Mouse (Mus musculus): Measurements from ENCODE around the gene Eya3. TPM values are rescaled to one million over a fixed set of nuclear protein-coding genes. Genes with fewer than 3 reads are reported as not detected.

Gene Eya3
- total and polyA plus RNA-seq, 3 experiments: 24.4 to 50.0 (median 31.0) TPM

DNA sequence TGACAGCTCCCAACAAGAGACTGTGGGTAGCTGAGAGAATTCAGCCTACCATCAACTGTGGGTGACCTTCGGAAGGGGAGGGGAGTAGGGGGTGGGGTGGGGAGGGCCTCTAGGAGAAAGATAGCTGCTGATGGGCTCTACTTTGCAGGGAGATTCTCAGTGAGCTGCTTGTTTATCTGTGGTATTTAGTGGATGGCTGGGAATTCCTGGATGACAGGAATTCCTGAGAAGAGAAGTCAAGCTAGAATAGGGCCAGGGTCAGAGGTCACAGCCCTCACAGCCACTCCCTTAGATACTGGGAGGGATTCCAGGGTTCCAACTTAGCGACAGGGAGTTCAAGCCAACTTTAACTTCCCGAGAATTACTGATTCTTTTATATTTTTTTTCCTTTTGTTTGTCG, 44.6 kb upstream of the Eya3 start:
- Histone ChIP-seq H3K9ac (ENCODE audit: insufficient read depth, low read depth) (no peak overlapping the region), H3K27me3 (replicated peaks) (no peaks in the 10 kb centered on the region), H3K4me3 (replicated peaks in 1 of 3; ENCODE audit: low read depth in 2 of 3, low read length in 2 of 3, poor library complexity in 1 of 3) (no peak overlapping the region), H3K4me1 (ENCODE audit: control insufficient read depth in 1 of 2, insufficient read depth in 2 of 2) (peaks cover 0 to 41% of the 10 kb centered on the region in 2 experiments; a peak in 2 of 4 replicates), H3K36me3 (replicated peaks in 1 of 2; ENCODE audit: control insufficient read depth in 1 of 2, insufficient read depth in 1 of 2, low read length in 1 of 2) (no peaks in the 10 kb centered on the region), H3K79me2 (replicated peaks; ENCODE audit: control insufficient read depth, extremely low read depth, insufficient read depth, poor library complexity, severe bottlenecking) (no peaks in the 10 kb centered on the region), H3K4me2 (ENCODE audit: insufficient read depth, low read depth, poor library complexity, severe bottlenecking) (no peak overlapping the region), H3K9me3 (replicated peaks; ENCODE audit: low read length) (peaks cover 2% of the 10 kb centered on the region), H3K27ac (ENCODE audit: insufficient read depth, low read depth) (no peak overlapping the region)
- no peak for TF ChIP-seq E2F4 (IDR thresholded peaks at IDR 0.05; ENCODE audit: insufficient replicate concordance, low read depth, low read length)
- no peak for TF ChIP-seq NRF1 (IDR thresholded peaks at IDR 0.05; ENCODE audit: low read depth, low read length)
- no peak for TF ChIP-seq ELF1 (IDR thresholded peaks at IDR 0.05; ENCODE audit: low read depth, low read length)
- TF ChIP-seq PAX5 (IDR thresholded peaks at IDR 0.05; ENCODE audit: low read length): no peak
- TF ChIP-seq MAZ (IDR thresholded peaks at IDR 0.05; ENCODE audit: low read depth, low read length): no peak
- no peak for TF ChIP-seq MAFK (IDR thresholded peaks at IDR 0.05; ENCODE audit: insufficient replicate concordance, low read length)
- no peak for TF ChIP-seq IRF4 (IDR thresholded peaks at IDR 0.05; ENCODE audit: low read depth, low read length)
- TF ChIP-seq ZNF384 (IDR thresholded peaks at IDR 0.05; ENCODE audit: low read depth, low read length): no peak
- no peak for TF ChIP-seq POLR2A (IDR thresholded peaks at IDR 0.05; ENCODE audit: low read depth, low read length)
- no peak for TF ChIP-seq TBP (conservative IDR thresholded peaks at IDR 0.05; ENCODE audit: low read depth, low read length)
- TF ChIP-seq EP300 (IDR thresholded peaks at IDR 0.05; ENCODE audit: low read length): no peak
- TF ChIP-seq RAD21 (IDR thresholded peaks at IDR 0.05; ENCODE audit: low read depth, low read length): no peak
- no peak for TF ChIP-seq POLR2AphosphoS2 (IDR thresholded peaks at IDR 0.05; ENCODE audit: low read depth, low read length)
- no peak for TF ChIP-seq TCF12 (IDR thresholded peaks at IDR 0.05; ENCODE audit: low read depth, low read length)
- TF ChIP-seq MAX (IDR thresholded peaks at IDR 0.05; ENCODE audit: low read length): no peak
- in situ Hi-C loops (cut with MboI; ENCODE audit: low pct_ligation_motif_present, low pct_unique_long_range_greater_than_20kb, low sequenced_read_pairs) (no loop called here), dilution Hi-C loops (cut with MboI; ENCODE audit: extremely low pct_ligation_motif_present, extremely low pct_unique_long_range_greater_than_20kb, low sequenced_read_pairs) (no loop called here)
- DNase-seq (ENCODE audit: extremely low read depth): no peak

DNA sequence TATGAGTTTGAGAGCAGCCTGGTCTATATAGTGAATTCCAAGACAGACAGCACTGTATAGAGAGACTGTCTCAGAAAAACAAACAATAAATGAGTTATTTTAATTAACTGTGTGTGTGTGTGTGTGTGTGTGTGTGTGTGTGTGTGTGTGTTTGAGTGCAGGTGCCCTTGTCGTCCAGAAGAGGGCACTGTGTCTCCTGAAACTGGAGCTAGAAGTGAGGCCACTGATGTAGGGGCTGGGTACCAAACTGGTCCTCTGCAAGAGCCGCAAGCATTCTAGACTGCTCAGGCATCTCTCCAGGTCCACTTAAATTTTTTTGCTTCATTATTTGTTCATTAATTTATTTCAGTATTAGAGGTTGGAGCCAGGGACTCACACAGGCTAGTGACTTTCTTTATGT, 39.9 kb upstream of the Eya3 start:
- Histone ChIP-seq H3K27ac (ENCODE audit: insufficient read depth, low read depth) (no peak overlapping the region), H3K79me2 (replicated peaks; ENCODE audit: control insufficient read depth, extremely low read depth, insufficient read depth, poor library complexity, severe bottlenecking) (no peaks in the 10 kb centered on the region), H3K4me1 (ENCODE audit: control insufficient read depth in 1 of 2, insufficient read depth in 2 of 2) (peaks cover 0 to 23% of the 10 kb centered on the region in 2 experiments; a peak in 2 of 4 replicates), H3K9me3 (replicated peaks; ENCODE audit: low read length) (peaks cover 2% of the 10 kb centered on the region), H3K9ac (ENCODE audit: insufficient read depth, low read depth) (no peak overlapping the region), H3K27me3 (replicated peaks) (no peaks in the 10 kb centered on the region), H3K4me3 (replicated peaks in 1 of 3; ENCODE audit: low read depth in 2 of 3, low read length in 2 of 3, poor library complexity in 1 of 3) (no peak overlapping the region), H3K4me2 (ENCODE audit: insufficient read depth, low read depth, poor library complexity, severe bottlenecking) (no peak overlapping the region), H3K36me3 (replicated peaks in 1 of 2; ENCODE audit: control insufficient read depth in 1 of 2, insufficient read depth in 1 of 2, low read length in 1 of 2) (no peaks in the 10 kb centered on the region)
- in situ Hi-C loops (cut with MboI; ENCODE audit: low pct_ligation_motif_present, low pct_unique_long_range_greater_than_20kb, low sequenced_read_pairs) (no loop called here), dilution Hi-C loops (cut with MboI; ENCODE audit: extremely low pct_ligation_motif_present, extremely low pct_unique_long_range_greater_than_20kb, low sequenced_read_pairs) (no loop called here)
- DNase-seq (ENCODE audit: extremely low read depth): no peak
- no peak for TF ChIP-seq UBTF (IDR thresholded peaks at IDR 0.05; ENCODE audit: low read depth, low read length)
- no peak for TF ChIP-seq MYC (IDR thresholded peaks at IDR 0.05; ENCODE audit: low read depth, low read length)
- TF ChIP-seq EP300 (IDR thresholded peaks at IDR 0.05; ENCODE audit: low read length): no peak
- no peak for TF ChIP-seq MAX (IDR thresholded peaks at IDR 0.05; ENCODE audit: low read length)
- TF ChIP-seq CHD2 (IDR thresholded peaks at IDR 0.05; ENCODE audit: low read length): no peak
- TF ChIP-seq MXI1 (IDR thresholded peaks at IDR 0.05; ENCODE audit: low read depth, low read length): no peak
- TF ChIP-seq ETS1 (conservative IDR thresholded peaks at IDR 0.05; ENCODE audit: low read depth, low read length): no peak
- TF ChIP-seq ZNF384 (IDR thresholded peaks at IDR 0.05; ENCODE audit: low read depth, low read length): no peak
- no peak for TF ChIP-seq NELFE (IDR thresholded peaks at IDR 0.05; ENCODE audit: low read depth, low read length)
- no peak for TF ChIP-seq GABPA (IDR thresholded peaks at IDR 0.05; ENCODE audit: insufficient replicate concordance, low read depth, low read length)
- no peak for TF ChIP-seq POLR2AphosphoS2 (IDR thresholded peaks at IDR 0.05; ENCODE audit: low read depth, low read length)
- no peak for TF ChIP-seq ELF1 (IDR thresholded peaks at IDR 0.05; ENCODE audit: low read depth, low read length)
- TF ChIP-seq PAX5 (IDR thresholded peaks at IDR 0.05; ENCODE audit: low read length): no peak
- no peak for TF ChIP-seq TCF12 (IDR thresholded peaks at IDR 0.05; ENCODE audit: low read depth, low read length)
- TF ChIP-seq USF2 (conservative IDR thresholded peaks at IDR 0.05; ENCODE audit: low read depth, low read length): no peak
